Mouse (Mus musculus): ENCODE results near the gene Clcf1. TPM values are rescaled to one million over a fixed set of nuclear protein-coding genes. Genes with fewer than 3 reads are reported as not detected.

The Clcf1 gene
- polyA plus RNA-seq, 1 experiment from 2014 or later = 5.7 TPM

- Histone ChIP-seq H3K9ac (ENCODE audit: low read depth, low read length) (peak overlapping the region; percentile 90; the same call in 1 of the 2 replicates), H3K27me3 (ENCODE audit: control insufficient read depth, insufficient read depth, low read length) (no peaks in the 10 kb centered on the region), H3K9me3 (ENCODE audit: control insufficient read depth, low read length) (no peaks in the 10 kb centered on the region), H3K4me2 (replicated peaks; ENCODE audit: low read depth, low read length) (peak overlapping the region; percentile 93), H3K36me3 (ENCODE audit: control insufficient read depth, insufficient read depth, low read length) (no peaks in the 10 kb centered on the region), H3K4me1 (ENCODE audit: control insufficient read depth, insufficient read depth, low read length) (peaks cover 49% of the 10 kb centered on the region), H3K4me3 (ENCODE audit: low read length) (peak overlapping the region; percentile 84), H3K27ac (ENCODE audit: low read depth, low read length) (peak overlapping the region; percentile 97)
- ATAC-seq (ENCODE audit: low FRiP score, low TSS enrichment) = 0 out of 2 replicates have a peak, but pooled peaks have one; percentile 3
- 10% methylated on average over 9 of the region's 9 CpGs for WGBS
These were observed 489 bp upstream of the Clcf1 start for GRCm38 (mm10) chr19:4213524-4213974.

- ATAC-seq (ENCODE audit: low FRiP score, low TSS enrichment) = peak; percentile 47
- Histone ChIP-seq H3K36me3 (ENCODE audit: control insufficient read depth, insufficient read depth, low read length) (no peaks in the 10 kb centered on the region), H3K4me2 (replicated peaks; ENCODE audit: low read depth, low read length) (peak overlapping the region; percentile 93), H3K4me3 (ENCODE audit: low read length) (peak overlapping the region; percentile 84), H3K27me3 (ENCODE audit: control insufficient read depth, insufficient read depth, low read length) (no peaks in the 10 kb centered on the region), H3K27ac (ENCODE audit: low read depth, low read length) (peak overlapping the region; percentile 97), H3K9me3 (ENCODE audit: control insufficient read depth, low read length) (no peaks in the 10 kb centered on the region), H3K4me1 (ENCODE audit: control insufficient read depth, insufficient read depth, low read length) (peaks cover 49% of the 10 kb centered on the region), H3K9ac (ENCODE audit: low read depth, low read length) (peak overlapping the region; percentile 90)
- WGBS = under 1% methylated on average over 49 of the region's 81 CpGs
These were observed 873 bp downstream of the Clcf1 start for GRCm38 (mm10) chr19:4214771-4215450.

GRCm38 (mm10) chr19:4215451-4215840, 1.4 kb downstream of the Clcf1 start:
- peak overlapping the region; percentile 97; the same call in 1 of the 2 replicates for H3K27ac ChIP-seq (ENCODE audit: low read depth, low read length)
- H3K4me2 ChIP-seq (replicated peaks; ENCODE audit: low read depth, low read length) = peak overlapping the region; percentile 93
- 7% methylated on average over 16 of the region's 21 CpGs for WGBS
- H3K4me1 ChIP-seq (ENCODE audit: control insufficient read depth, insufficient read depth, low read length) = peaks cover 52% of the 10 kb centered on the region
- no peak for ATAC-seq (ENCODE audit: low FRiP score, low TSS enrichment)
- H3K4me3 ChIP-seq (ENCODE audit: low read length) = peak overlapping the region; percentile 84
- peak overlapping the region; percentile 90 for H3K9ac ChIP-seq (ENCODE audit: low read depth, low read length)
- H3K36me3 ChIP-seq (ENCODE audit: control insufficient read depth, insufficient read depth, low read length) = no peaks in the 10 kb centered on the region
- H3K27me3 ChIP-seq (ENCODE audit: control insufficient read depth, insufficient read depth, low read length) = no peaks in the 10 kb centered on the region
- H3K9me3 ChIP-seq (ENCODE audit: control insufficient read depth, low read length) = no peaks in the 10 kb centered on the region

- ATAC-seq (ENCODE audit: low FRiP score, low TSS enrichment) = no peak
- H3K27ac ChIP-seq (ENCODE audit: low read depth, low read length) = peak overlapping the region; percentile 38; the same call in 1 of the 2 replicates
- peak overlapping the region; percentile 84 for H3K4me3 ChIP-seq (ENCODE audit: low read length)
- H3K4me2 ChIP-seq (replicated peaks; ENCODE audit: low read depth, low read length) = peak overlapping the region; percentile 93
- WGBS = 18% methylated on average over 14 of the region's 14 CpGs
- H3K4me1 ChIP-seq (ENCODE audit: control insufficient read depth, insufficient read depth, low read length) = peaks cover 60% of the 10 kb centered on the region
- H3K36me3 ChIP-seq (ENCODE audit: control insufficient read depth, insufficient read depth, low read length) = no peaks in the 10 kb centered on the region
- H3K9me3 ChIP-seq (ENCODE audit: control insufficient read depth, low read length) = no peaks in the 10 kb centered on the region
- H3K27me3 ChIP-seq (ENCODE audit: control insufficient read depth, insufficient read depth, low read length) = no peaks in the 10 kb centered on the region
- H3K9ac ChIP-seq (ENCODE audit: low read depth, low read length) = peak overlapping the region; percentile 20; the same call in 1 of the 2 replicates
These were observed 2.1 kb downstream of the Clcf1 start for GRCm38 (mm10) chr19:4216041-4216685.

GRCm38 (mm10) chr19:4217140-4217539, 3.1 kb downstream of the Clcf1 start:
- Histone ChIP-seq H3K36me3 (ENCODE audit: control insufficient read depth, insufficient read depth, low read length) (peaks cover under 1% of the 10 kb centered on the region; the same call in 1 of the 2 replicates), H3K4me1 (ENCODE audit: control insufficient read depth, insufficient read depth, low read length) (peaks cover 68% of the 10 kb centered on the region), H3K4me3 (ENCODE audit: low read length) (peak overlapping the region; percentile 84; the same call in 1 of the 2 replicates), H3K27me3 (ENCODE audit: control insufficient read depth, insufficient read depth, low read length) (no peaks in the 10 kb centered on the region), H3K9ac (ENCODE audit: low read depth, low read length) (no peak overlapping the region), H3K9me3 (ENCODE audit: control insufficient read depth, low read length) (no peaks in the 10 kb centered on the region), H3K4me2 (replicated peaks; ENCODE audit: low read depth, low read length) (0 out of 2 replicates have a peak overlapping the region, but pooled peaks have one; percentile 11), H3K27ac (ENCODE audit: low read depth, low read length) (no peak overlapping the region)
- WGBS = 12% methylated on average over 5 of the region's 5 CpGs
- ATAC-seq (ENCODE audit: low FRiP score, low TSS enrichment) = no peak

- Histone ChIP-seq H3K27me3 (ENCODE audit: control insufficient read depth, insufficient read depth, low read length) (no peaks in the 10 kb centered on the region), H3K4me2 (replicated peaks; ENCODE audit: low read depth, low read length) (no peak overlapping the region), H3K9me3 (ENCODE audit: control insufficient read depth, low read length) (no peaks in the 10 kb centered on the region), H3K36me3 (ENCODE audit: control insufficient read depth, insufficient read depth, low read length) (peaks cover 5% of the 10 kb centered on the region; the same call in 1 of the 2 replicates), H3K9ac (ENCODE audit: low read depth, low read length) (no peak overlapping the region), H3K4me1 (ENCODE audit: control insufficient read depth, insufficient read depth, low read length) (peaks cover 67% of the 10 kb centered on the region), H3K4me3 (ENCODE audit: low read length) (no peak overlapping the region), H3K27ac (ENCODE audit: low read depth, low read length) (no peak overlapping the region)
- no peak for ATAC-seq (ENCODE audit: low FRiP score, low TSS enrichment)
- WGBS = 58% methylated on average over 3 of the region's 3 CpGs
These were observed 3.8 kb downstream of the Clcf1 start for GRCm38 (mm10) chr19:4217855-4218254.

- Histone ChIP-seq H3K27ac (ENCODE audit: low read depth, low read length) (no peak overlapping the region), H3K4me2 (replicated peaks; ENCODE audit: low read depth, low read length) (no peak overlapping the region), H3K4me1 (ENCODE audit: control insufficient read depth, insufficient read depth, low read length) (peaks cover 63% of the 10 kb centered on the region), H3K4me3 (ENCODE audit: low read length) (no peak overlapping the region), H3K36me3 (ENCODE audit: control insufficient read depth, insufficient read depth, low read length) (peaks cover 5% of the 10 kb centered on the region; the same call in 1 of the 2 replicates), H3K9ac (ENCODE audit: low read depth, low read length) (no peak overlapping the region), H3K9me3 (ENCODE audit: control insufficient read depth, low read length) (no peaks in the 10 kb centered on the region), H3K27me3 (ENCODE audit: control insufficient read depth, insufficient read depth, low read length) (no peaks in the 10 kb centered on the region)
- no peak for ATAC-seq (ENCODE audit: low FRiP score, low TSS enrichment)
- WGBS = 82% methylated on average over 11 of the region's 11 CpGs
These were observed 4.3 kb downstream of the Clcf1 start for GRCm38 (mm10) chr19:4218293-4218692.

- no peaks in the 10 kb centered on the region for H3K27me3 ChIP-seq (ENCODE audit: control insufficient read depth, insufficient read depth, low read length)
- no peak for ATAC-seq (ENCODE audit: low FRiP score, low TSS enrichment)
- no peak overlapping the region for H3K9ac ChIP-seq (ENCODE audit: low read depth, low read length)
- H3K4me1 ChIP-seq (ENCODE audit: control insufficient read depth, insufficient read depth, low read length) = peaks cover 58% of the 10 kb centered on the region
- no peaks in the 10 kb centered on the region for H3K9me3 ChIP-seq (ENCODE audit: control insufficient read depth, low read length)
- H3K36me3 ChIP-seq (ENCODE audit: control insufficient read depth, insufficient read depth, low read length) = peaks cover 5% of the 10 kb centered on the region; the same call in 1 of the 2 replicates
- H3K4me2 ChIP-seq (replicated peaks; ENCODE audit: low read depth, low read length) = no peak overlapping the region
- H3K4me3 ChIP-seq (ENCODE audit: low read length) = no peak overlapping the region
- 77% methylated on average over 1 of the region's 1 CpGs for WGBS
- H3K27ac ChIP-seq (ENCODE audit: low read depth, low read length) = no peak overlapping the region
These were observed 4.7 kb downstream of the Clcf1 start for GRCm38 (mm10) chr19:4218784-4219183.

GRCm38 (mm10) chr19:4219943-4220342, 5.9 kb downstream of the Clcf1 start:
- no peak overlapping the region for H3K27ac ChIP-seq (ENCODE audit: low read depth, low read length)
- H3K9ac ChIP-seq (ENCODE audit: low read depth, low read length) = no peak overlapping the region
- peaks cover 51% of the 10 kb centered on the region for H3K4me1 ChIP-seq (ENCODE audit: control insufficient read depth, insufficient read depth, low read length)

More at GRCm38 (mm10) chr19:4219943-4220342, 5.9 kb downstream of the Clcf1 start:
- no peak for ATAC-seq (ENCODE audit: low FRiP score, low TSS enrichment)
- Histone ChIP-seq H3K36me3 (ENCODE audit: control insufficient read depth, insufficient read depth, low read length) (peaks cover 5% of the 10 kb centered on the region; the same call in 1 of the 2 replicates), H3K9me3 (ENCODE audit: control insufficient read depth, low read length) (no peaks in the 10 kb centered on the region), H3K4me3 (ENCODE audit: low read length) (no peak overlapping the region), H3K4me2 (replicated peaks; ENCODE audit: low read depth, low read length) (no peak overlapping the region), H3K27me3 (ENCODE audit: control insufficient read depth, insufficient read depth, low read length) (no peaks in the 10 kb centered on the region)
- WGBS = 88% methylated on average over 6 of the region's 6 CpGs
